Mouse (Mus musculus): ENCODE measurements around the gene Robo3.
A peak's percentile ranks its signal among the peaks of the same experiment; 100 is the strongest.

The Robo3 gene

GRCm38 (mm10) chr9:37432720-37433421 lies at the start of gene Robo3:
Gene Robo3 (minus strand): TSS chr9:37433246.
- DNase-seq (ENCODE audit: low read depth, low spot score), result peak; percentile 34

DNA sequence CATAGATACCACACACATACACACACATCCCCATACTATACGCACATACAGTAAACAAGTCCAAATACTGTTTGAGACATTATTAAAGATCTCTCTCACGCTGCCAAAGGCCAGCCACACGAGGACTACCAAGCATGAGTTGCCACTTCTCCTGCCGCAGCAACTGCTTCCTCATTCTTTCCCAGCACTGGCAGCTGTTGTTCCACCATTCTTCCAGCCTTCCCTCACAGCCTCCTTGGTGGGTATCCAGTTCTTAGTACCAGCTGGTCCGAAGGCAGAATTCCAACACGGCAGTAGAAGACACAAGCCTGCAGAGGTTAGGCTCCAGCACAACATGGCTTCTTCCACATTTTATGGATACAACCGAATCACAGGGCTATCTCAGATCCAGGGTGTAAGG lies 41.9 kb upstream of the Robo3 start:
- no peak for DNase-seq (ENCODE audit: low read depth, low spot score)

DNA sequence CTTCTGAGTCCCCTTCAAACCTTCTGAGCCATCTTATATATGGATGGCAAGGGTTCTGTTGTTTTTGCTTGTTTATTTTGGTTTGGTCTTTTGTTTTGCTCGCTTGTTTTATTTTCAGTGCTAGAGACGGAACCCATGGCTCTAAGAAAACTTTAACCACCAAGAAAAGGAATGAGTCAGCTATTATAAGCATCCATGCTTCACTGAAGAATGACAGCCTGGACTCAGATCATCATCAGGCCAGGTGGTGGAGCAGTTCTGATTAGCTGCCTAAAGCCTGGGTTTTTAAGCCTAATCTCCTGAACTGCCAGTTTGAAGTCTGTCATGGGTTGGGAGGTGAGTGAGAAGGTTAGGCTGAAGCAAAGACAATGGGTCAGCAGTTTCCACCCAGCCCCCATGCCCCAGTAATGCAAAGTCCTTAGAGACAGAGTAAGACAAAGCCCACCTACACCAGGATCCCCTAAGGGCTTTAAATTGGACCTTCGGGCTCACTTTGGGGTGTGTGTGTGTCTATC lies 40.6 kb upstream of the Robo3 start:
- no peak for DNase-seq (ENCODE audit: low read depth, low spot score)

DNA sequence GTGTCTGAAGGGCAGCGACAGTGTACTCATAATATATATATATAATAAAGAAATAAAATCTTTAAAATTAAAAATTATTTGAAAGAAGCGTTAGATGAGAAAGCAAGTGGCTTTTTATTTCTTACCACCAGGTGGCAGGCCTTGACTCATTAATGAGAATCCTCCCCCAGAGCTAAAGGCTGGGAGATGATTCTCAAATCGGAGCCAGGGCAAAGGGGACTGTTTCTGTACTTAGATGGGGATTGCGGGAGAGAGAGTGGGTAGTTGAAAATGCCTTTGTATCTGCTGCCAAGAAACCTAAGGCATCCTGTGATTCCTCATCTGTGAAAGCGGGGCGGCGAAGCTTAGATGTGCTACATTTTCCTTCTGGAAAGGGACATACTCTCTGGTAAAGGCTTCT lies 29.7 kb upstream of the Robo3 start:
- peak; percentile 64 for DNase-seq (ENCODE audit: low read depth, low spot score)

DNA sequence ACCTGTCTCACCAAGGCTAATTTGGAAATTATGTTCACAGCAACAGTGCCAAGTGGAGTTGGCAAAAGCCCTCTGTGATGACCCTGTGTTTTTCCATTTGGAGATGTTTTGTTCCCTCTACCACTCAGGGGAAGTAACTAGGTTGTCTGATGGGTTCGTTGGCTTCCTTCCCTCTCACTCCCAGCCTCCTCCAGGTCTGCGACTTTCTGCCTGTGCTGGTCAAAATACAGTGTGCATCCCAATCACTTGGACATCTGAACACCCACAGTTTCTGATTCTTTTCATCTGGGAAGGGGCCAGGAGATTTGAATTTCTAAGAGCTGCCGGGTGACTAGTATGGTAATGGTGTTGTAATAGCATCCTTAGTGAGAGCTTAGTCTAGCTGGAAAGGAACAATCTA lies 28.5 kb upstream of the Robo3 start:
- no peak for DNase-seq (ENCODE audit: low read depth, low spot score)

DNA sequence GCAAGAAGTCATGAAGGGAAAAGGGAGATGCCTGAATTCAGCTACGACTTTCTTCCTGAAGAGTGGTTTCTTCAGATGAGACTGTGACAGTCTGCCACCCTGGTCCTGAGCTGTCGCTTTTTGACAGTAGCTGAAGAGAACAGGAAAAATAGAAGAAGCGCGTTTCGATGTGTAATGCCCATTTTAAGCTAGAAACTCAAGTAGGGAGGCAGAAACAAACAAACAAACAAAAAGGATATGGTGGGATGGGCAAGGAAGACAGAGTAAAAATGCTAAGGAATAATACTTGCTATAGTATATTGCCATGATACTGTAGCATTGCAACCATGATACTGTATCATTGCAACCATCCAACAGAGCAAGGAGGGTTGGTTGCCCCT lies 27.9 kb upstream of the Robo3 start:
- no peak for DNase-seq (ENCODE audit: low read depth, low spot score)

DNA sequence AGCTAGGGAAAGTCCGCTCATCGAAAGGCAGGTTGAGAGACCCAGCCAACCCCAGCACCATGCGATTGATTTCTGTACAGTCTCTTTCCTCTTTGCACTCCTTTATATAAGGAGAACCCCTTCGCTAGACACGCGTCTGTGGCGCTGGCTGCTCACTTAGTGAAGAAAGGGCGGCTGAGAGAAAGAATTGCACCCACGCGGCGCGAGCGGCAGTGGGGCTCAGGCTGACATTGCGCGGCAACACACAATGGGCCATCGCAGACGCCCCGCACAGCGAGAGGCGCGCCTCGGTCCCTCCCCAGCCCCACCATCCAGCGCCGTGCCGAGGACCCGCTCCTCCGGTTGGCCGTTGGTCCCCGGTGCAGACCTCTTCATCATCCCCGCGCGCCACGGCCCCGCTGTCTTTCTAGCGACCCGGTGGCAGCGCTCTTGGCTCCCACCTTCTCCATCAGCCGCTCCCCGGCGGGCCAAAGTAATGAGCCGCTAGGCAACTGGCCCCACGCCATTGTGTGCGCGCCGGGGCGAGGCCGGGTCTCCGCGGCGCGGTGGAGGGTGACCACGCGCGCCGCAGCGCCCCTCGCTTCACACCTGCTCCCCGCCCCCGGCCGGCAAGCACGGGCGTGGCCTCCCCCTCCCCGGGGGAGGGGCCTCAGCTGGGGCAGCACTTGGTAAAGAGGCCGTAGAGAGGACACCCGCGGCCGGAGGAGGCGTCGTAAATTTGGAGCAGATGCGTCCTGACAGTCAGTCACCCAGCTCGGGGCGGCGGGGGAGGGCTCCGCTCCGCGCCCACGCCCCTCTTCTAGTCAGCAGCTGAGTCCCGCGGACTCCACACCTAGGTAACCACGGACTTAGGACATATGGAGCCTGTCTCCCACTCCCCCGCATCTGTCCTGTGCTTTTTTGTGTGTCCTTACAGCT lies 27.3 kb upstream of the Robo3 start:
- peak; percentile 60 for DNase-seq (ENCODE audit: low read depth, low spot score)

DNA sequence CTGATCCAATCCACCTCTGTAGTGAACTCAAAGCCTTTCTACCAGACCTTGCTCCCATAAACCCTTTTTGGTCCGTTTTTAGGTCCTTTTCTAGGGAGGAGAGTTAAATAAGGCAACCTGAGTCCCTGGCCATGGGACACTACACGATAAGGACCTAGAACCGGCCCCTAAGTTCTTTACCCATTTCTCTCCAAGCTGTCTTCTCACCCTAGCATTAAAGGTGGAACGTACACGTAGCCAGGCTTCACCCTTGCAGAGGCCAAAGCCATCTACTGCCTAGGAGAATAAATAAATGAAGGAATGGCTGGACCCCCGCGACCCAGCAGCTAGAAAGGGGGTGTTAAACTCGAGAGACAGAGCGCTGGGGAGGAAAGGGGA lies 26.6 kb upstream of the Robo3 start:
- no peak for DNase-seq (ENCODE audit: low read depth, low spot score)

GRCm38 (mm10) chr9:37457151-37457550 lies 24.1 kb upstream of the Robo3 start:
- no peak for DNase-seq (ENCODE audit: low read depth, low spot score)

GRCm38 (mm10) chr9:37456481-37456910 lies 23.4 kb upstream of the Robo3 start:
- peak; percentile 41 for DNase-seq (ENCODE audit: low read depth, low spot score)

GRCm38 (mm10) chr9:37455868-37456267 lies 22.8 kb upstream of the Robo3 start:
- no peak for DNase-seq (ENCODE audit: low read depth, low spot score)

DNA sequence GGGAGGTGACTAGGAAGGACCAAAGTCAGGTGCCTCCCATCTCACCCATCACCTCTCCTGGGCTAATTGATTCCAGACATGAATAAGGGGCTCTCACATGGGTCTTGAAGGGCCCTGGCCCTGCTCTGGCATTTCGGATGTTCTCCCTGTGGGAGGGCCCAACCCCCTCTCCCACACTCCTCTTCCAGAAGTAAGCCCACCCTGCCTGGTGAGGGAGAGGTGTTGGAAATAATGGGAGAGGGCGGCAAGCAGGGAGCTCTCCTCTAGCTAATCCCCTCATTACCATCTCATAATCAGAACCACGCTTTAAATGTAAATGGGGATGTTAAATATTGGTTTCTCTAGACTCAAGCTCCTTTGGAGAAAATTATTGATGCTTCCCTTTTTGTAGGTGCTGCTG lies 21.9 kb upstream of the Robo3 start:
- DNase-seq (ENCODE audit: low read depth, low spot score), result no peak

GRCm38 (mm10) chr9:37454011-37454492 lies 21.0 kb upstream of the Robo3 start:
- no peak for DNase-seq (ENCODE audit: low read depth, low spot score)

DNA sequence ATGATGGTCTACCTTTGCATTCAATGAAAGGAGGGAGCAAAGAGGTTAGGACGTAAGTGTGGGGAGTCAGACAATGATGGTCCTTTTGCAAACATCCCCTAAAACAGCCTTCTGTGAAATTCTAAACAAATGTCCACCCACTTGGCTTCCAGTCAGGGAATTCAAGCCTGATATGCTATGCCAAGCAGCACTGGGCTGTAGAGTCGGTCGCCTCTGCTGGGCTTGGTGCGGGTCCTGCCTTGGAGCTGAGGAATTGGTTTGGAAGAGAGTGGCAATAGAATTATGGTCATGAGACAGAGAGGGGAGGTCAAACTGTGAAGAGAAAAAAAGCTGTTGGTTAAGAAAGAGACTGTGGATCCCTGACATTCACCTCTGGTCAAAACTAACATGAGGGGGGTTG lies 20.3 kb upstream of the Robo3 start:
- DNase-seq (ENCODE audit: low read depth, low spot score), result no peak

GRCm38 (mm10) chr9:37452401-37452800 lies 19.4 kb upstream of the Robo3 start:
- DNase-seq (ENCODE audit: low read depth, low spot score), result peak; percentile 64

- no peak for DNase-seq (ENCODE audit: low read depth, low spot score)
These were observed 5.0 kb upstream of the Robo3 start for GRCm38 (mm10) chr9:37437772-37438735.

DNA sequence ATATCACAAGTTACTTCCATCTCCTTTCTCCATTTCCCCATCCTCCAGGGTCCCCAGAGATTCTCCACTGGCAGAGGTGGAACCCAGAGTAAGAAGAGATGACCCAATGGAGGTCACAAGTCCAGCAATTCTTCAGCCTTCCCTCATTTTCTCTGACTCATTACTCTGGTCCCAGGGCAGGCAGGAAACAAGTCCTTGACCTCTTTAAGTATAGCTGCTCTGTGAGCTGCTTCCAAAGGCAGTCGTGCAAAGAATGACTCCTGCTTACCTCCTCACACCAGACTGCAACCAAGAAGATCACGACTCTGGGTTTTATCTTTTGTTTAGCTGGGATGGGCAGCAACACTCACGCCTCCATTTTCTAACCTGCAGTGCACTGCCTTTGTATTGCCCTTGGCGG lies 2.6 kb upstream of the Robo3 start:
- DNase-seq (ENCODE audit: low read depth, low spot score), result no peak

- DNase-seq (ENCODE audit: low read depth, low spot score), result no peak
These were observed 1.9 kb upstream of the Robo3 start for GRCm38 (mm10) chr9:37434932-37435331.

DNA sequence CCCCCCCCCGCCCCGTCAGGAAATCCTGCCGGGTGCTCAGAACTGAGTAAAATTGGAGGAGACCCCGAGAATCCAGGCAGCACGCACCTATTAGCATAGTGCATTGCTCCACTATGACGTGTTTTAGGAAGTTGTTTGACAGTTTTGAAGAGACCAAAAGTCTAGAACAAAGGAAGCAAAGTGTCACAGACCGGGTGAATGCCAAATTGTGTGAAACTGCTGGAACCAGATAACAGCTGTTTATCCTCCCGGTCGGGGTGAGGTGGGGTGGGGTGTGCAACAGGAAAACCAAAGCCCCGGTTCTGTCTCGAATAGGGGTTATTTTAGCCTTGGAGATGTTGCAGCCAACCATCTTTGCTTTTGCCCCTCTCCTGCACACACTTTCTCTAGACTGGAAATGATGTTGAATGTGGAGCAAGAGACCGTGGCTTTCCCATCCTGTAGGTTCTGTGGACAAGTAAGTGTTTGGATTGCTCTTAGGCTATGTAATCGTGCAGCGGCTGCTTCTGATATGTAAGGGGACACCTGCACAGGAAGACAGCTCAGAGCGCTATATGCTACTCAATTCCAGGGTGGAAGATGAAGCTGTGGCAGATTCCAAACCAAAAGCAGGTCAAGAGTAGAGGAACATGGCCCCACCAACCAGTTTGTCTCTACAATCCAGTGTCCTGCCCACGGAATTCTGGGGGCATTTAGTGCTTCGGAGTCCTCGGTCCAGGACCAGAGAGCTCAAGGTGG lies 946 bp upstream of the Robo3 start:
- DNase-seq (ENCODE audit: low read depth, low spot score), result no peak

DNA sequence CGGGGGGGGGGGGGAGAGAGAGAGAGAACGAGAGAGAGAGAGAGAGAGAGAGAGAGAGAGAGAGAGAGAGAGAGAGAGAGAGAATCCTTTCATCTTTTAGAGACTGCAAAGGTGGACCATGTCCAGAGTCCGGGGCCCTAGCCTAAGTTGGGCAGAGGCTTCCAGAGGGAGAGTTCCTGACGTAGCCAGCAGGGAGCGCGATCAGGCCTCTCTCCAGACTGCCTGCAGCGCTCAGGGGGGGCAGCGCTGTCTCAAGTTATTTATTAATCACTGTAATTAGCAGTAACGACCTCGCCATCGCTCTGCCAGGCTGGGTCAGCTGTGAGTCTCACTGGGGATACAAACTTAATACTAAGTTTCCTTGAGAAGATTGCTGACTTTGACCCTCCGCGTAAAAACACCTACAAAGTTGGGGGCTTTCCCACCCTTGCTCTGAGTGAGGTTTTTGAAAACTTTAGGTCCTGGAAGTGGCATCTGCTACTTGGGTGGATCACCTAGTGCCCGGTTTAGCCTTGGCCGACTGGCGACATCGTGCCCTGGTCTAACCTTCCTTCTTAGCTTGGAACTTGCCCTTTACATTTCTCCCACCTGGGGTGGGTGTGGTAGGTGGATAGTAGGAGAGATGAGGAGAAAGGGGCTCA lies 900 bp downstream of the Robo3 start:
- peak; percentile 52 for DNase-seq (ENCODE audit: low read depth, low spot score)

Measured in ZHBTc4 (cell line).